Mouse (Mus musculus) neural tube, embryonic 11.5 days (tissue): ENCODE results near the gene Ptpn12. TPM values are rescaled to one million over a fixed set of nuclear protein-coding genes. Genes with fewer than 3 reads are reported as not detected.

Experiments used
- ATAC-seq: fragments of 200-750 bp; cut with Nextera tagmentation; 2 replicates; pipeline ENCODE4 v1.8.0; 2017; ENCODE audit warnings: moderate number of reproducible peaks, mild to moderate bottlenecking, moderate TSS enrichment, moderate library complexity; ENCODE audit not compliant: insufficient read depth, low FRiP score, low TSS enrichment
- DNase-seq: peaks from one replicate; pipeline ENCODE4 v3.0.0-alpha.2; 2015; ENCODE audit warnings: low spot score
- H3K27ac ChIP-seq: fragments of 300-500 bp; sonication (generic); 2 replicates; pipeline ENCODE4 v1.5.1; 2014; ENCODE audit warnings: low read depth, mild to moderate bottlenecking, low read length
- H3K27me3 ChIP-seq: fragments of 300-500 bp; sonication (generic); 2 replicates; pipeline ENCODE4 v1.6.1; 2014; ENCODE audit warnings: mild to moderate bottlenecking, low read length, mixed read lengths; ENCODE audit not compliant: control insufficient read depth, insufficient read depth
- H3K36me3 ChIP-seq: fragments of 300-500 bp; sonication (generic); 2 replicates; pipeline ENCODE4 v1.6.1; 2014; ENCODE audit warnings: mild to moderate bottlenecking, low read length, moderate library complexity, mixed read lengths; ENCODE audit not compliant: control insufficient read depth, insufficient read depth
- H3K4me1 ChIP-seq: fragments of 300-500 bp; sonication (generic); 2 replicates; pipeline ENCODE4 v1.6.1; 2014; ENCODE audit warnings: low read length, mixed read lengths; ENCODE audit not compliant: control insufficient read depth, insufficient read depth
- H3K4me2 ChIP-seq: fragments of 300-500 bp; sonication (generic); 2 replicates; pipeline ENCODE4 v1.6.1; 2014; ENCODE audit warnings: low read depth, mild to moderate bottlenecking, moderate library complexity
- H3K4me3 ChIP-seq: fragments of 300-500 bp; sonication (generic); 2 replicates; pipeline ENCODE4 v1.5.1; 2014; ENCODE audit warnings: low read depth, low read length
- H3K9ac ChIP-seq: fragments of 300-500 bp; sonication (generic); 2 replicates; pipeline ENCODE4 v1.6.1; 2014; ENCODE audit warnings: mild to moderate bottlenecking, low read length
- H3K9me3 ChIP-seq: fragments of 300-500 bp; sonication (generic); 2 replicates; pipeline ENCODE4 v1.6.1; 2016; ENCODE audit warnings: low read length; ENCODE audit not compliant: control insufficient read depth
- WGBS: fragments of 180-500 bp; shearing (Covaris S2); extraction: QIAGEN DNeasy Blood & Tissue Kit; methylation state at CpG from one replicate; pipeline ENCODE4 v1.1.7; 2014; 5-methylcytosine and 5-hydroxymethylcytosine counted together
- polyA plus RNA-seq: library from polyadenylated mRNA; unstranded; fragments of >200 nt; fragmentation: Nextera tagmentation; extraction: Ambion mirVana; gene quantifications from 2 replicates; pipeline ENCODE4 v1.2.1, GENCODE M21; 2014

Gene Ptpn12
- polyA plus RNA-seq, 1 experiment from 2014 or later = 25.9 TPM

DNA sequence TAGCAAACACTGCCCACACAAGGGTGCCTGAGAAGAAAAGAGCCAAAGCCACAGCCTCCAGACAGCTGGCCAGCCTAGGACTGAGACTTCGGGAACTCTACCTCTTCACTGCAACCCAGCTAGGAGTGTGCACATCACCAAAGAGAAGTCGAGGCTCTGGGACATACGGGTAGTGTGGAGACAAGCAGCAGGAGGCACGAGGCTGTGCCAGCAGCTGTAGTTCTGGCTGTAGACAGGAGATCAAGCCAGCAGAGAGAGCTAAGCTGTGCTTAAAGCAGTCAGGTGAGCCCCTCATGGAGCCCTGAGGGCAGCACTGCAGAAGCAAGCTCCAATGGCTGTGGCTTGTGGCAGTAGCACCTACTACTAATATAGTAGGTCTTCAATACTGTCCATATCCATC lies 115.0 kb downstream of the Ptpn12 start:
- ATAC-seq = no peak
- H3K27me3 ChIP-seq = no peaks in the 10 kb centered on the region
- WGBS = 81% methylated on average over 4 of the region's 4 CpGs
- no peaks in the 10 kb centered on the region for H3K9me3 ChIP-seq
- no peak overlapping the region for H3K9ac ChIP-seq
- H3K4me2 ChIP-seq = no peak overlapping the region
- DNase-seq = no peak
- H3K4me1 ChIP-seq = no peaks in the 10 kb centered on the region
- no peaks in the 10 kb centered on the region for H3K36me3 ChIP-seq
- H3K27ac ChIP-seq = no peak overlapping the region
- H3K4me3 ChIP-seq = no peak overlapping the region

DNA sequence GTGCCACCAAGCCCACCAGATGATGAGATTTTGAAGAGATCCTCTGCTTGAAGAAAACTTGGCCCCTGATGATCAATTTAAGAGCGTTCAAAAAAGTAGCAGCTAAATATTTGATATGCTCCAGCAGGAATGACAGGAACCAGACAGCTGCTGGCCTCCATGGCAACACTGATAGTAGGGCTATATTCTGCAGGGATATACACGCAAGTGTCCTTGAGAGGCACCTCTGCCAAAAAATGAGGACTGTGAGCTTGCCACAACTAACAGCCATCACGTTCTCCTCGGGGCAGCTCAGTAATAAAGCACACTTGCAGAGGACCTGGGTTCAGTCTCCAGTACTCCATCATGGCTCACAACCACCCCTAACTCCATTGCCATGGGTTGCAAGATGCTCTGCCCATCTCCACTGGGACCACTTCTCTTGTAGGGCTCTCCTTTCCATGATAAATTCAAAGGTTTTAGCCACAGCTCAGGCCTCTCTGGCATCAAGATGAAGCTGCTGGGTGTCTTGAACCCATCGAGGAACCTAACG lies 115.6 kb downstream of the Ptpn12 start:
- Histone ChIP-seq H3K27me3 (no peaks in the 10 kb centered on the region), H3K27ac (no peak overlapping the region), H3K4me1 (no peaks in the 10 kb centered on the region), H3K9me3 (no peaks in the 10 kb centered on the region), H3K4me2 (no peak overlapping the region), H3K36me3 (no peaks in the 10 kb centered on the region), H3K9ac (no peak overlapping the region), H3K4me3 (no peak overlapping the region)
- DNase-seq (no peak), ATAC-seq (no peak)
- 96% methylated on average over 6 of the region's 6 CpGs for WGBS

DNA sequence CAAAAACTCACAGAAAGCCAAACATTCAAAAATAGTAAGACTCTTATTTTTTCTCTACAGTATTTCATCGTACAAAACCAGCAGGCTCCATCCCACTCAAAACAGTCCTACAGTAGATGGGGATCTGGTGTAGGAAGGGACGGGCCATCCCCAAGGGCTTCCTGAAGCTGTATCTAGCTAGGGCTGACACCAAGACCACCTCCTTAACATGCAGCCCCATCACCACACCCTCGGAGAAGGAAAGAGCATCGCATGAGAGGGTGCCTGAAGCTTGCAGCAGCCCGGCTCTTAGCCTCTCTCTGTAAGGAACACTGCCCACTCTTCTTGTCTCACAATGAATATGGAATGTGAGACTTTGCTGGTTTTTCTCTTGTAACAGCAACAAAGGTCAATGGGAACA lies 117.2 kb downstream of the Ptpn12 start:
- 85% methylated on average over 5 of the region's 5 CpGs for WGBS
- Histone ChIP-seq H3K4me3 (no peak overlapping the region), H3K4me2 (no peak overlapping the region), H3K27ac (no peak overlapping the region), H3K4me1 (no peaks in the 10 kb centered on the region), H3K27me3 (no peaks in the 10 kb centered on the region), H3K36me3 (no peaks in the 10 kb centered on the region), H3K9me3 (no peaks in the 10 kb centered on the region), H3K9ac (no peak overlapping the region)
- ATAC-seq (no peak), DNase-seq (no peak)

Other genes with a start within 250 kb of the Ptpn12 start
- 20.5 and 21.5 TPM in 2 replicates for gene Phtf2, start 173.8 kb downstream of the Ptpn12 start, polyA plus RNA-seq
- gene Tmem60, start 173.7 kb downstream of the Ptpn12 start, polyA plus RNA-seq = 53.1 and 56.8 TPM in 2 replicates
- gene Rsbn1l, start 99.5 kb downstream of the Ptpn12 start, polyA plus RNA-seq = 5.4 and 5.6 TPM in 2 replicates
- gene Gsap, start 130.3 kb upstream of the Ptpn12 start, polyA plus RNA-seq = 1.6 and 1.7 TPM in 2 replicates